Mouse (Mus musculus) monocyte, adult 2 months (primary cell): ENCODE data around the gene Eloa.
"Not testable (repeated sequence)": the region's sequence is repeated elsewhere in the genome, so short reads cannot be mapped to it uniquely, and the experiment has no call there.

Source experiments
- DNase-seq, 2 experiments: peaks; one replicate each; pipeline ENCODE4 v3.0.0; 2022; ENCODE audit warnings: low spot score in 2 of 2, low read depth in 1 of 2

Gene Eloa

DNA sequence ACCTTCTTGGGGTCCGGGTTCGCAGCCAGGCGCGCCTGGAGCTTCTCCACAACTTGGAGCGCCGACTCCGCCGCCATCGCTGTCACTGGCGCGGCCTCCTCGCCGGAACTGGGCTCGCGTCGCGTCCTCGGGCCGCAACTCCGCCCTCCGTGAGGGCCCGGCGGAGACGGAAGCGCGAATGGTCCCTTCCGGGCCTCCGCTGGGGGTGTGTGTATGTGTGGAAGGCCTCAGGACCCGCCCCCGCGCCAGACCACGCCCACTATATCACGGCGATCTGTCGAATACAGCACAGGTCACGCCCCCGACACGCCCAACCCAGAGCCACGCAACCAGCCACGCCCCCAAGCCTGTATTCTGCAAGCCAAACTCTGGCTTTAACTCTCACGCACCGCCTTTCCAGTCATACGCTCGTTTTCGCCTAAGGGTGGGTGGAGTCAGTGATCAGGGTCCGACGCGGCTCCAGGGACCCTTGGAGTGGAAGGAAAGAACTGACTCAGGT is at the start of gene Eloa:
Gene Eloa (minus strand): TSS at position 215 of the 499 bp plus-strand sequence.
- peak; percentile 99 to 100 for DNase-seq

DNA sequence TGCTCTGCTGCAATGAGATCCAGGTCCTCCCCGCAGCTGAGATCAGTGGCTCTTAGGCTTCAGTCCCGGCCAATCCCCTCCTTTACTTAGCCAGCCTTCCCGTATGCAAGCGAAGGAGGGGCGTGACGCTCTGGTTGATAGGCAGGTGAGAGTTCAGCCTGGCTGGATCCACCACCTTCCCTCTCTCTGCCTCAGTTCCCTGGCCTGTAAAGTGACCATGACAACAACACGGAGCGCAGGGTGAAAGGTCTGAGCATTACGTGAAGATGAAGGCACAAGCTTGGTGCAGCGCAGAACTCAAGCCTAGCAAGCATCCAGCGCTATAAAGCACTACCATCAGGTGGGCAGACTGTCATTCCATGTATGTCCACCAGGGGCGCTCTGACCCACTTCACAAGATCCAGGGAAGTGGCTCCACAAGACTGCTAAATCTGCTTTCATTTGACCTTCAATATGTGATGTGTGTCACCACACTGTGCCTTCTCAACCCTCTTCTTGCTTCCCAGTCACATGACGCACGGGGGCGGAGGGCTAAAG is 49.7 kb upstream of the Eloa start:
- peak; percentile 24 to 74 for DNase-seq

DNA sequence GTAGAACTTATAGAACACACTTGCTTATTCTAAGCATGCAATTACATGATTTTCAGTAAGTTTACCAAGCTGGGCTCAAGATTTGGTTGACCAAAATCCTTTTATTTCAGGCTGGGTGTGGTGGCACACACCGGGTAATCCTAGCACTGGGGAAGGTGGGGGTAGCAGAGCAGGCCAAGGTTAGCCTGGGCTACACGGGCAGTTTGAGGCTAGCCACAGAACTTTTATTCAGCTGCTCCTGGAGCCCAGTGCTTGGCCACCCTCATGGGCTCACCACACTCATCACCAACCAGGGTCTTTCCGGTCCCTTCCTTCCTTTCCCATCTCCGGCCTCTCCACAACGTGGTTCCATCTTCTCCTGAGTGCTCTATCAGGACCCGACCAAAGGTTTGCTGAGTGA is 49.0 kb upstream of the Eloa start:
- no peak for DNase-seq

DNA sequence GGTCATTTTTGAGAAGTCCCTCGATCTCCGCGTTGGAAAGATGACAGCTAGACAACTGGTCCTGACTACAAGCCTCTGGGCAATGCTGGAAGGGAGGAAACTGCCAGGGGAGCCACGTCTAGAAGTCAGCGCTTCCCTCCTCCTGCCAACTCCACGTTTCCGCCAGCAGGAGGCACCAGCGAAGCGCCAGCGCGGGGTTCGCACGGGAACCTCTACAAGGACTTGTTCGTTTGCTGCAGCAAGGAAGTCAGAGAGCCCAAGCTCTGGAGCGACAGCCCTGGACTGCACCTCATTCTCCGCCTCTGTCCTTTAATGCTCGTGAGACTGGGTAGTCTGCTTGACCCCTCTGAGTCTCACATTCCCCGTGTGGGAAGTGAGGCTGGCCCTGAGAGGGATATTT is 48.4 kb upstream of the Eloa start:
- DNase-seq = peak; percentile 29 to 71

DNA sequence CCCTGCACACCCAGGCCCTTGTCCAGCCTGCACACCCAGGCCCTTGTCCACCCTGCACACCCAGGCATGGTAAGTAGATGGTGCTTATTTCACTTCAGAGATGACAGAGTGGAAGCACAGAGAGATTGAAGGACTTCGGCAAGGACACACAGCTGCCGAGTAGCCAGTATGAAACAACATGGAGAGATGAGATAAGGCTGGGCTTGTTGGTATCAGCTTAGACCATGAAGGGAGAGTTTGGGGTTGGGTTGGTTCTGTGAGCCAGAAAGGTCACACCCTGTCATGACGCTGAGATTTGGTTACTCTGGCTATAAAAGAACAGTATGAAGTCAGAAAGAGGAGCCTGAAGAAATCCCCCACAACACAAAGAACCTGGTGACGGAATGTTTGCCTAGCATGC is 47.8 kb upstream of the Eloa start:
- DNase-seq = no peak

DNA sequence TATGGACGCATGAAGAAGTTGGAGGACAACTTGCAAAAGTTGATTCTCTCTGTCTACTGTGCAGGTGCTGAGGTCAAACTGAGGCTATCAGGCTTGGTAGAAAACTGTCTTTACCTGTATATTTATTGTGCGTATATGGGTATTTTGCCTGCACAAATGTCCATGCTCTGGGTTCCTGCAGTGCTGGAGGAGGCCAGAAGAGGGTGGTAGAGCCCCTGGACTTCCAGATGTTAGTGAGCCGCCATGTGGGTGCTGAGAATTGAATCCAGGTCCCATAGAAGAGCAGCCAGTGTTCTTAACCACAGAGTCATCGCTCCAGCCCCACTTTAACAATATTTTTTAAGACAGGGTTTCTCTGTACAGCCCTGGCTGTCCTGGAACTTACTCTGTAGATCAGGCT is 41.6 kb upstream of the Eloa start:
- no peak for DNase-seq

DNA sequence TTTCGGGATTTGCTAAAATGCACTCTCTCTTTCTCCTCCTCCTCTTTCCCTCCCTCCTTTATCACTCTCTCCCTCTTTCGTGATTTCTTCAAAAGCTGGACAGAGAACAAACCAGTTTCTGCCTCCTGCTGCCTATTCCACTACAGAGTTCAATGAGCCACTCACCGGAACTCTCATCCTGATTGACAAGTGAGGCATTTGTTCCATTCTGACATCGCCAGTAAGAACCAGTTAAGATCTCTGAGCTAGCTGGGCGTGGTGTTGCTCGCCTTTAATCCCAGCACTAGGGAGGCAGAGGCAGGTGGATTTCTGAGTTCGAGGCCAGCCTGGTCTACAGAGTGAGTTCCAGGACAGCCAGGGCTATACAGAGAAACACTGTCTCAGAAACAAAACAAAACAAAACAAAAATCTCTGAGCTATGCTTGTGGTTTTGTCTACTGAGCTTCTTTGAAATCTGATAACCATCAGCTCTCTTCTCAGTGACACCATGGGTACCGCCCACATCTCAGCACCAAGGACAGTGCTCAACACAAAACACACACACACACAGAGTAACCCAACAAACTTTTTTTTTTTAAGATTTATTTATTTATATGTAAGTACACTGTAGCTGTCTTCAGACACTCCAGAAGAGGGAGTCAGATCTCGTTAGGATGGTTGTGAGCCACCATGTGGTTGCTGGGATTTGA is 38.4 kb upstream of the Eloa start:
- DNase-seq = not testable (repeated sequence)

DNA sequence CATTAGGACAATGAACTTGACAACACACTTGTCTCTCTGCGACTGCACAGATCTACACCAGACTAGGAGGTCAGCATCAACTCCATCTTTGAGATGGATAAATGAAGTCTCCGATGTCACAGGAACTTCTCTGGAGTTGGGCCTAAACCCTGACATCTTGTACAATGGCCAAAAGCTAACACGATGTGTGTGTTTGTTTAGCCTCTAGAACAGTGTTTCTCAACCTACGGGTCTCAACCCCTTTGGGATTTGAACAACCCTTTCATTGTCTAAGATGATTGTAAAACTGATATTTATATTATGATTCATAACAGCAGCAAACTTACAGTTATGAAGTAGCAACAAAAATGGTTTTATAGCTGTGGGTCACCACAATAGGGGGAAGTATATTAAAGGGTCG is 36.4 kb upstream of the Eloa start:
- no peak for DNase-seq

DNA sequence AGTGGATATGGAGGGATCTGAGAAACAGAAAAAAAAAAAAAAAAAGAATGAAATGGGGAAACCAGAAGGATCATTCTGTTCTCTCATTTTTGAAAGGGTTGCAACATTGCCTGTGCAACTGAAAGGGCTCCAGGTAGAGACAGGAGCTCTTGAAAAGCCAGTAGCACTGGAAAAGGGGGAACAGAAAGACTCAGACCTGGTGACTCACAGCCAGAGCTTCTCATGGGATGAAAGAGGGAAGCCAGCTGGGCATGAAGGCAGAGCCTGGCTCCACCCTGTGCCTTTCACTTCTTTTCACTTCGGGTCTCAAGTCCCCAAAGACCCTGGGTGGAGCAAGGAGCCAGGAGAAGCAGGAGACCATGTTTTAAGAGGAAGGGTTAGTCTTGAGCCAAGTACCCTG is 34.5 kb upstream of the Eloa start:
- DNase-seq = no peak

DNA sequence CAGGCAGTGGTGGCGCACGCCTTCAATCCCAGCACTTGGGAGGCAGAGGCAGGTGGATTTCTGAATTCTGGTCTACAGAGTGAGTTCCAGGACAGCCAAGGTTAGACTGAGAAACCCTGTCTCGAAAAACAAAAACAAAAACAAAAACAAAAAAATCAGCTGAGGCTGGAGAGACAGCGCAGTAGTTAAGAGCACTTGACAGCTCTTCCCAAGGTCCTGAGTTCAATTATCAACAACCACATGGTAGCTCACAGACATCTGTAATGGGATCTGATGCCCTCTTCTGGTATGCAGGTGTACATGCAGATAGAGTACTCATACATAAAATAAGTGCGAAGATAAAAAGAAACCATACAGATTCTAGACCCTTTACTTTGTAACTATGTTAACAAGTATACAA is 32.3 kb upstream of the Eloa start:
- no peak for DNase-seq

DNA sequence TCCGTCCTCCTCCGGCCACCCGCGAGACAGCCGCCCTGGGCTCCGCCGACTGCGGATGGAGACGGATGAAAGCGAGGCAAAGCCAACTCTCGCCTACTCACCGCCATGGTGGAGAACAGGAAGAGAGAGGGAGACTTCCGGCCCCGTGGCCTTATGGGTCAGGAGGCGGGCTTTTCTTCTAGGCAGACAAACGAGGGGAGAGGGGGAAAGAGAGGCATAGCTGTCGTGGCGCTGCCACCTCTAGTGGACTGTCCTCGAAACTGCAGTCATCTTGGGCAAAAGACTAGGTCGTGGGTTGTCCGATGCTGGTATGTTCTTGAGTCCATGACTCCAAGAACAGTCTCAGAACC is 31.7 kb upstream of the Eloa start, which contains the start of gene Rpl11:
Gene Rpl11 (minus strand): TSS at position 182 of the 350 bp plus-strand sequence.
- DNase-seq = peak; percentile 82 to 87

DNA sequence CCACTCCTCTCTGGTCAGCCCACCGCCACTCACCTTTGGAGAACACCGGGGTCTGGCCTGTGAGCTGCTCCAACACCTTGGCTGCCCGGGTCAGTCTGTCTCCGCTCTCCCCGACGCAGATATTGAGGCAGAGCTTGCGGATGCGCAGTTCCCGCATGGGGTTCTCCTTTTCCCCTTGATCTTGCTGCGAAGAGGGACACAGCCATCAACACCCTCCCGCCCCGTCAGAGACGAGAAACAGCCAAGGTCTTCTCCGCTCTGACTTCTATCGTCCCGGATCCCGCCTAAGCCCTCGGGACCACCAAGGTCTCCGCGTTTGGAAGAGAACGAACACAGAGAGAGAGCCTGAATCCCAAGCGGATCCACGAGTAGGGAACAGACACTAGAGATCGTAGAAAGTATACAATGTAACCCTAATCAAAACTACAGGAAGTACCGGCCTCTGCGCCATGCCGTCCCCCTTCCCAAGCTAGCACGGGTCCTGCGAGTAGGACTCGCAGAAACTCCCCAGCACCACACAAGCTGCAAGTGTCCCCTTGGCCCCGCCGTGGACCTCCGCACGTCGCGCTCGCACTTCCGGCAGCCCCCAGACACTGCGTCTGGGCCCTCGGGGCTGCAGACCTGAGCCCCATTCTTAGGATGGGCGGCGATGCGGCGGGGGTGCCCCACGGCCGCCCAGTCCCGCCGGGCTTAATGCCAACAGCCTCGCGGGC is 31.1 kb upstream of the Eloa start:
- DNase-seq = peak in 1 of 2 experiments; percentile 21

DNA sequence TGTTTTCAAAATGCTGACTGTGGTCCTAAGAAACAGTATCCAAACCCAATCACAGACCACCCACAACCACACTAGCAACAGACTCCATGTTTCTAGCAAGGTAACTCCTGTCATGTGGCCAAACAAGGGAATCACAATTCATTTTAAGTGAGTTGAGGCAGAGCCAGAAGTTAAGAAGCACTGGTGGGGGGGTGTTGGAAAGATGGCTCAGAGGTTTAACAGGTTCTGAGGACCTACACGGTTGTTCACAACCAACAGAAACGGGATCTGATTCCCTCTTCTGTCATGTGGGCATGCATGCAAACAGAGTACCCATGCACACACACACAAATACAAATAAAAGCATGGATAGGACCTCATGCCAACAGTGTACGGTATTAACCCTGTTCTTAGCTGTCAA is 30.5 kb upstream of the Eloa start:
- no peak for DNase-seq

DNA sequence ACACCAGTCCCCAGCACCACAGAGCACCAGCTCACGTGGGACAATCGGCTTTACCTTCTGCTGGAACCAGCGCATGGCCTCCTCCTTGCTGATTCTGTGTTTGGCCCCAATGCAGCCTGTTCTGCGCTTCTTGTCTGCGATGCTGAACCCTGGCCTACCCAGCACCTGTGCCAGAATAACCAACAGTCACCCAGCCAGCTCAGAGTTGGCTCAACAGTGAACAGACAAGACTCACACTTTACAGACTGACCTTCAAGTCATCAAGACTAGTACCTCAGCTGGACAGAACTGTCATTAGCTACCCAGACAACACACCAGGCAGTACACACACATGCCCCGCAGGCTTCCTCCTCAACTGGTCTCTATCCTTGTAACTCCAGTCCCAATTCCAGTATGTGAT is 28.7 kb upstream of the Eloa start:
- DNase-seq = no peak

DNA sequence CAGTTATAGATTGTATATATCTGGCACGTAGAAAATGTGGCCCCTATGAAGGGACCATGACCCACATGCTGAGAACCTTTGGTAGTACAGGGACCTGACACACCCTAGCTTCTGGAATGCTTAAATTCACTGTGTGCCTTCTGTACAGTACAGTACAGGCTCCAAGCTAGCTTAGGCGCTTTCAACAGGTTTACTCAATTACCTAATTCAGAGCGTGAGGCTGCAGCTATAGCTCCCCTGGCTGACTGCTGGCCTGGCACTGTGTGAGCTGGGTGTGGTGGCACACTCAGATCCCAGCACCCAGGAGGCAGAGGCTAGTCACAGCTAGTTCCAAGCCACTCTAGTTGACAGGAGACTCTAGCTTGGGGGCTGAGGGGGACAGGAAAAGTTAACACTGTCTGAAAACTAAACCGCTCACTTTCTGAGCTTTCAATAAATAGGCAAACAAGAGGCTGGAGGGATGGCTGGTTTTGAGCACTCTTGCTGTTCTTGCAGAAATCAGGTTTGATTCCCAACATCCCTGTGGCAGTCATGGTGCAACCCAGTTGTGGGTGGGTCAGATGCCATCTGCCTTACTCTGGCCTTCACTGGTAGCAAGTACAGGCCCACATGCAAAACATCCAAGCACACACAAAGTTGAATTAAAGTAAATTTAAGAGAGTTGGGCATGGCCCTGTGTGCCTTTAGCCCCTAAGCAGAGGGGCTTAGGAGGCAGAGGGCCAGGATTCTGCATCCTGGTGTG is 26.9 kb upstream of the Eloa start:
- DNase-seq = no peak

DNA sequence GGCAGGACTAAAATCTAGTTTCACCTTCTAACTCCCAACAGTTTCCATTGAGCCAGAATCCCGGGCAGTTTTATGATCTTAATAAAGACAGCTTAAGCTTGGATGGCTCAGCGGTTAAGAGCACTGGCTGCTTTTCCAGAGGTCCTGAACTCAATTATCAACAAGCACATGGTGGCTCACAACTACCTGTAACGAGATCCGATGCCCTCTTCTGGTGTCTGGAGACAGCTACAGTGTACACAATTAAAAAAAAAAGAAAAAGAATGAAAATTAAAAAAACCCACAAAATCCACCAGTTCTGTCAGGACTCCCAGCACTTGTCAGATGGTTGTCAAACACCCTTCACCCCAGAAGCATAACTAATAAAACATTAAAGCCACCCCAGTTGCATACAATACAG is 26.1 kb upstream of the Eloa start:
- no peak for DNase-seq

DNA sequence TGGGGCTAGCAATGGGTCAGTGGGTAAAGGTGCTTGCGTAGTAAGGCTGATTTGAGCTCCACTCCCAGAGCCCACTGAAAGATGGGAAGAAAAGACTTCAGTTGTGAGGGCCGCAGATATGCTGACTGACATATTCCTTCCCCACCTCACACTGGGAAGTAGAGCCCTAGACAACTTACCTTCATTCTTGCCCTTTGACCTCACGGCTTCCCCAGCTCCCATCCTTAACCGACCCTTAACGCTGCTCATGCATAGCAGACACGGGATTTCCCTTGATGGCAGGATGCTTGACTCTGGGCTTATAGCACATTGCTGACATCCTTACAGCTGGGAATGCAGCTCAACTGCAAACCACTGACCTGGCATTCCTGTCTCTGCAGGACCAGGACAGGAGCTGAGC is 25.3 kb upstream of the Eloa start:
- DNase-seq = no peak

DNA sequence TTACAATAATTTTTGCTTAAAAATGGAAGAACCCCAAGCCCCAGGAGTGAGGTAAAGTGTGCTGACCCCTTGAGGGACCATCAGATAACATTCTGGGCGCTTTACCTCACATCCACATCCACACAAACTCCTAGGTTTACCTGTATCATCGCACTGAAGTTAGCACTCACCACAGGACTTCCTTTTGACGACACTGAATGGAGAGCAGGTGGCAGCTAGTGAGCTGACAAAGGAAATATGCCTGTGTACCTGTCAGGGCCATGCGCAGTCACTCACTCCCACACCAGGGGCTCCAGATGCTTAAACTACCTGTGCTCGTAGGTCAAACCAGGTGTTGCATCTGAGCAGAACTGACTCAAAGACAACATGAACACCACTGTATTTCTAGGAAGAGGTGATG is 23.5 kb upstream of the Eloa start:
- DNase-seq = no peak

DNA sequence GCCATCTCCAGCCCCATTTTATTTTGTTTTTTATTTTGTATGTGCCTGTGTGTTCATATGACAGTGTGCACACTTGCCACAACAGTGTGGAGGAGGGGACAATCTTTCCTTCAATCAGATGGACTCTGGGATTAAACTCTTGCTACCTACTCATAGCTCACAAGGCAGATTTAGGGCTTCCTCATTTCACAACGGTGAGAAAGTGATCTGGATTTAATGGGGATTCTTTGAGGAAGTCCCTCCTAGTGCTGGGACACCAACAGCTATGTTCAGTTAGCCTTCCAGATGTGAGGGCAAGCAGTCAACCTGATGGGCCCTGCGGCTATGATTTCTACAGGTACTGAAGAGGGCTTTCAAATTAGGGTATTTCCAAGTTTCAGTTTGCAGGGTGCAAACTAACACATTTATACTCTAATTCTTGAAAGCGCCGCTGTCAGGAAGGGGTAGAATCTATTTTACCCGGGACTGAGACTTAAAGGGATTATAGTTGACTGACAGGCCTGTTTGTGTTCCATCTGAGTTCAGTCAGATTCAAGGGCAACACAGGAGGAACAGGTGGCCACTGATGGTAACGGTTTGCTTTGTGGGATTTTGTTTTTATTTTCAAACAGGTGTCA is 22.3 kb upstream of the Eloa start:
- no peak for DNase-seq

DNA sequence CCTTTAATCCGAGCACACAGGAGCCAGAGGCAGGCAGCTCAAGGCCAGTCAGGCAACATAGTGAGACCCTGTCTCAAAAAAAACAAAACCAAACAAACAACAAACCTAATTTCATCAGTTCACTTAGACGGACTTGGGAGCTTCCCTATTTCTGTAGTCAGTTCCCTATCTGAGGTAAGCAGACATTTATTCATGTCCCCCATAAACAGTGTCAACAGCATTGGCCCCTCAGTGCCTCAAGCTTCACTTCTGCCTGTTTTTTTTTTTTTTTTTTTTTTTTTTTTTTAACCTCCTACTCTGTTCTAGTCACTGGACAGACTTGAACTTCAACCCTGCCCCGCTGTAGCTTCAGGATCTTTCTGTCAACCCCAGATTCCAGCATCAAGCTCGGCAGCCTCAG is 13.5 kb upstream of the Eloa start:
- DNase-seq = no peak

DNA sequence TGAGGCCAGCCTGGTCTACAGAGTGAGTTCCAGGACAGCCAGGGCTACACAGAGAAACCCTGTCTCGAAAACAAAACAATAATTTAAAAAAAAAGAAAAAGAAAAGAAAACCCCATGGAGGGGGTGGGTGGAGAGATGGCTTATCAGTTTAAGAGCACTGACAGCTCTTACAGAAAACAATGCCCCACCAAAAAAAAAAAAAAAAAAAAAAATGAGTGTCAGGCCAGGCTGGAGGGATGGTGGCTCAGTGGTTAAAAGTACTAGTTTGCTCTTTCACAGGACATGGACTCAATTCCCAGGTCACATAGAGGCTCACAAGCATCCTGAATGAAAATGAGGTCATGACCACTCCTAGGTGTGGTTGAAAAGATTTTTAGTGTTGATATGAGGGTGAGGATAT is 11.7 kb upstream of the Eloa start:
- no peak for DNase-seq
